Mouse (Mus musculus) megakaryocyte, embryonic 14.5 days (primary cell): Measurements from ENCODE around the gene Pde4d.

Experiments used
- FLI1 ChIP-seq: IDR thresholded peaks from 2 replicates; pipeline ENCODE4 v1.6.1; 2012; ENCODE audit warnings: low read length, inconsistent platforms, mixed read lengths
- GATA1 ChIP-seq: IDR thresholded peaks from 3 replicates; pipeline ENCODE4 v1.6.1; 2012; ENCODE audit warnings: mixed read lengths, low read length, inconsistent platforms, borderline replicate concordance

DNA sequence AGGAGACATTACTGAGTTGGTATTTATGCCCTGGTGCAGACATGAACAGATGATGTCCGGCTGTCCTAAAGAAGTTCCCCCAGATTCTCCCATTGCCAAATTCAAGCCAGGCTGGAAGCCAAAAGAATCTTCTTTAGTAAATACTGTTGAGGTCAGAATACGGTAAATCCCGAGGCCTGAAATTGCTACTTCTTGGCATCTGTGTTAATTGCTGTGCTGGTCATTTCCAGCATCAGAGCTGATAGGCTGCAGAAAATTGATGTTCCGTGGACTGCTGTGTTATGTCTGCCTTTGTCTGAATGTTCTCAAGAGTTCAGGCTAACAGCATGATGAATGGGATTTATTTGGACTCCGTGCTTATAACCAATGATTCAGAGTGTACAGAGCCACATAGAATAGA, 1127.7 kb downstream of the Pde4d start:
- TF ChIP-seq GATA1 (no peak), FLI1 (no peak)
